Mouse (Mus musculus): Measurements from ENCODE around the gene Traf5.

The Traf5 gene

DNA sequence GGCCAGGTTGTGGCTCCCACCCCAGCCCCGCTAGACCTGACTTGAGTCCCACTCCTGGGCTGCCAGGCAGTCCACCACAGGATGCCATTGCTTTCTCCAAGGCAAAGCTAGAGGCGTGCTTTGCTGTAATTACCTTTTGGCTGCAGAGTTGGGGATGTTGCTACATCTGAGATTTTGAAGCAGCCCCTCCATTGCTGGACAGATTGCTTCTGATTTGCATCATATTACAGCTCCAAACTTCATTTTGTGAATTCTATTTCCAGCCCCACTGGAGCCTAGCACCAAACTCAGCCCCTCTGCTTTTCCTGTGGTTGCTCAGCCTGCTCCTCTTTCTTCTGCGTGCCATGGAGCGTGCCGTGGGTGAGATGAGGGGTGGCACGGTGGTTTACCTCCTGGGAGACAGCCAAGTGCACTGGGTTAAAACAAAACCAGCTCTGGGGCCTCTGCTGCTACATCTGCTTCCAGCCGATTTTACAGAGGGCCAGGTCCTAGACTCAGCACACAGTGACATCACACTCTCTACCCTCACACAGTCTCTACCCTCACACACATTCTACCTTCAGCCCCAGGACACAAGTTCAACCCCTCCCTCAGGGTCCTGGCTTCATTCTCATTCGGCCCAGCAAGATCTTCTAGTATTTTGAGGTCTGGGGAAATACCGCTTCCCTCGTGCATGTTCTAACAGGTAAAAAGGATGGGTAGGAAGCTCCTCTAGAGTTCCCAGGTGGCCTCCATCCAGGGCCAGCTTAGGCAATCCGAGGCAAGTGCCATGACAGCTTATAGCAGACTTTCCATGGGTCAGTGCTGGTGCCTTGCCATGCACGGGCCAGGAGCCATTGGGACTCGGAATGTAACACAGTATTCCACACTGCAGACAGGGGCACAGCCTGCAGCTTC is 117.6 kb downstream of the Traf5 start:
- DNase-seq (ENCODE audit: low spot score in 2 of 2): no peak

DNA sequence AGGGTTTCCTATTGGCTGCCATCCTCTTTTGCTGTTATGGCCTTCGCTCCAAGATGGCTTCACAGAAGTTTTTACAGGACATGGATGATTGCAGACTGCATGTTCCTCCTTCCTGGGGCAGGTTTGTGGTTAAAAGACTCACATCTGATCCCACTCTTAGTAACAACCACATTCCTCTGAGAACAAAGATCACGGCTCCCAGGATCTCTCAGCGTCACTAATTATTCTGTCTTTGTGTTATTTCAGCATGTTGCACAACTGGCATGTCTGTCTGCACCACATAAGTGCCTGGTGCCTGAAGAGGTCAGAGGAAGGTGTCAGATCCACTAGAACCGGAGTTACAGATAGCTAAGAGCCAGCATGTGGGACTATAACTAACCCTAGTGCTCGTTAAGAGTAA is 122.4 kb downstream of the Traf5 start:
- DNase-seq (ENCODE audit: low spot score in 2 of 2): no peak

DNA sequence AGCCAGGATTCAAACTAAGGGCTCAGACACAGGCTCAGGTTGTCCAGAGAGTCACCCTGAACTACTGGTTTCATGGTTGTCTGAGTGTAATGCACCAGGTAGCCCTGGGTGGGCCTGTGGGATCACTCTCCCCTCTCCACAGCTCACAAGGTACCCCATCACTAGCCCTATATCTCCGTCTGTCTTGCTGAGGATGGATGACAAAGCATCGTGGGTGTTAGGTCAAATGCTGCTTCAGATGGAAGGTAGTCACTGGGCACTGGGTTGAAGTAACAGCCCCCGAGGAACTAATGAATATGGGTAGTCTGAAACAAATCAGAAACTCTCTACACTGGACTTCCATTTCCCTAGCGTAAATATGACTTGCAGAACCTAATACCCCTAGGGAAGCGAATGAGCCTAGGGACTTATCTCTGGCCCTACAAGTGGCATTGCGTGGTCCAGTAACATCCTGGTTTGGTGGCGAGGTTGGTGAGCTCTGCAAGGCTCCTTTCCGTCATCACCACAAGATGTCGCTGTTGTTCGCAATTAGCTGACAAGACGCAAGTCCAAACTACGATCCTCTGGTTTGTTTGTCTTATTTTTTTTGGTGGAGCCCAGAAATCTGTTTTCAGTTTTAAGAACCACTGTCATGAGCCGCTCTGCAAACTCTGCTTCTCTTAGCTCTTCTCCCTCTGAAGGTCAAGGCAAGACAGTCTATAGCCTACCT is 127.4 kb downstream of the Traf5 start:
- peak; percentile 34 to 55 for DNase-seq (ENCODE audit: low spot score in 2 of 2)

DNA sequence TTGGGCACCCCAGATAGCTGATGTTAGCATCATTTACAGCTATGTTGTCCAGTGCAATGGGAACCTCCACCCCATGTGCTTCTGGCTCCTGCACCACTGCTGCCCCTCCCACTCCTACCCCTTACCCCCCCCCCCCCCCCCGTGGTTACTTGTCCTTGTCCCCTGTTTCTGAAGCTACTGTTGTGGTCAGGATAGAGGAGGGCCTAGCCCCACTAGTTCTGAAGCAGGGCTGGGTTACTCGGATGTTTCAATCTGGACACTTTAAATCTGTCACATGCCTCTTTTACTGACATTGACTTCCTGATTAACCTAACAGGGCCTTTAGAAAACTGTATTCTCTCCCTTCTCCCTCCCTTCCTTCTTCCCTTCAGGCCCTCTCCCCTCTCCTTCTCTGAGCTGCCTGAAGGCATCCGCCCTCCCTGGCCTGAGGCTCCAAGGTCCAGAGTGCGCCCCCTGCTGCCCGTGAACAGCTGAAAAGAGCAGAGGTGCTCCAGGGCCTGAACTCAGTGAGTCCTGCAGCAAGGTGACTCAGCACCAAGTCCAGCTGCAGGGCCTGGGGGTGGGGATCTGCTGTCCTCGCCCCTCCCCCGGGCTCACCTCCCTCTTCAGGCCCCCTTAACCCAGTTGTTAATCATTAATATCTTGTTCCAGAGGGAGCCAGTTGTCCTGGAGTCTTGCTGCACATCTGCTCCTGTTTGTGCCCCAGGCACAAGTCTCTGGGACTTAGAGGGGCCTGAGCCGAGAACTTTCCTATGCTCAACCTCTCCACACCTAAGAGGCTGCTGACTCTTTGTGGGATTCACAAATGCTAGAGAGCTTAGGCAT is 128.2 kb downstream of the Traf5 start:
- DNase-seq (ENCODE audit: low spot score in 2 of 2): peak; percentile 50 to 72

DNA sequence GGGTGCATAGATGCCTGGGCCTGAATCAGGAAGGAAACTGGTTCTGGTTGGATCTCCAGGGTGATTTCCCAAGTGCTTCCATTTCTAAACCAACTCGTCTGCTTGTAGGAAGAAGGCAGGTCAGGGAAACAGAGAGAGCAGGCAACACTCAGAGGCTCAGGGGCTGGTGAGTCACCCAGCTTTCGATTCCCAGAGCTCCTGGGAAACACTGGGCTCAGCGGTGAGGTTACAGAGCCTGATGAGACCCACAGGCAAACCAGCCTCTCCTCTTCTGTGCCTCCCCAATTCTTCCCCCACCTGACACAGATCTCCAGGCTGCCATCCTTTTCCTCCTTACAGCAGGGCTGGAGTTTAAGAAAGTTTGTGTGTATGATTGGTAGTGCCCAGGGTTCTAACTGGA is 128.9 kb downstream of the Traf5 start:
- no peak for DNase-seq (ENCODE audit: low spot score in 2 of 2)

DNA sequence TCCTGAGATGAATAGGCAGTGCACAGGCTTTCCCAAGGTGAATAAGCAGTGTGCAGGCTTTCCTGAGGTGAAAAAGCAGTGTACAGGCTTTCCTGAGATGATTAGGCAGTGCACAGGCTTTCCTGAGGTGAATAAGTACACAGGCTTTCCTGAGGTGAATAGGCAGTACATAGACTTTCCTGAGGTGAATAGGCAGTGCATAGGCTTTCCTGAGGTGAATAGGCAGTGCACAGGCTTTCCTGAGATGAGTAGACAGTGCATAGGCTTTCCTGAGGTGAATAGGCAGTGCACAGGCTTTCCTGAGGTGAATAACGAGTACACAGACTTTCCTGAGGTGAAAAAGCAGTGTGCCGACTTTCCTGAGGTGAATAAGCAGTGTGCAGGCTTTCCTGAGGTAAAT is 131.4 kb downstream of the Traf5 start:
- DNase-seq (ENCODE audit: low spot score in 2 of 2): no peak

DNA sequence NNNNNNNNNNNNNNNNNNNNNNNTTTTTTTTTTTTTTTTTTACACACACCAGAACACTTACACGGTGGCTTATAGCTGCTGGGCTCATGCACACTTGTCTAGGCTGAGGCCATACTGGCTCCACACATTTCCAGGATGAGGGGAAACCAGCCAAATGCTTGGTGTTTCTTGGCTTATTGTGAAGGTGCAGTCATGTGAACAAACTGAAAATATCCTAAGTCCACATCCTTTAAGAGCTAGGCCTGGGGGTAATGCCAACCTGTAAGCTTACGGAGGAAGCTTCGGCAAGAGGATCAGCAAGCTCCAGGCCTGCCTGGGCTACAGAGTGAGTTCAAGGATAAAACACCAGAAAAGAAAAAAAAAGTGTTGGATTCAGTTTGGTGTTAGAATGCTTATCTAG is 135.0 kb downstream of the Traf5 start:
- no peak for DNase-seq (ENCODE audit: low spot score in 2 of 2)

DNA sequence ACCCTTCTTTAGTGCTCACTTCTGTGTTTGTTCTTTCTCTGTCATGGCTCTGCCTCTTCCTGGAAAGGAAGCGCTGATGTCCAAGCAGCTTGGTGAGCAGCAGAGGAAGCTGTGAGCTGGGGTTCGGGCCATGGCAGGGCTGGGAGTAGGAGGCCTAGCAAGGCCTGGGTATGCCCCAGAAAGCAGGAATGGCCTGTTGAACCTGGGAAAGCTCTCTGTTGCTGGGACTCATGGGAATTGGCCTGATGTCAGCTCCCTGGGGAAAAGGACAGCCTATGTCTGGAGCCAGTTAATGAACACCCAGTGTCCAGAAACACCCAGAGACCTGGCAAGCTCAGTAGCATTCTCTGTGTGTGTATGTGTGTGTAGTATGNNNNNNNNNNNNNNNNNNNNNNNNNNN is 135.5 kb downstream of the Traf5 start:
- DNase-seq (ENCODE audit: low spot score in 2 of 2): no peak

DNA sequence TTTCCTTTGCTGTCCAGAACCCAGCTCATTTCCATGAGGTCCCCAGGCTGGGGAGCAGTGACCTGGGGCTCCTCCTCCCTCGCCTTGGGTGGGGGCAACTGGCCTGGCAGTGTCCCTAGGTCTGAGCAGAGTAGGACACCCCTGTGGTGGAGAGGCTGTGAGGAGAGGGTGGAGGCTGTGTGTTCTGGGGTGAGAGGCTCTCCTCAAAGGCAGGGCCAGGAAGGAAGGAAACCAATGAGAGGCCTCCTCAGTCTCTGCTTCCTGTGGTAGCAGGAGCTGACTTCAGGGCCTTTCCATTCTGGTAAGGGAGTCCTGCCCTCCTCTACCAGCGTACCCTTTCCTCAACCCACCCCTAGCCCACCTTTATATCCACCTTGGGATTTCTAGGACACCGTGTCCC is 136.1 kb downstream of the Traf5 start:
- no peak for DNase-seq (ENCODE audit: low spot score in 2 of 2)

DNA sequence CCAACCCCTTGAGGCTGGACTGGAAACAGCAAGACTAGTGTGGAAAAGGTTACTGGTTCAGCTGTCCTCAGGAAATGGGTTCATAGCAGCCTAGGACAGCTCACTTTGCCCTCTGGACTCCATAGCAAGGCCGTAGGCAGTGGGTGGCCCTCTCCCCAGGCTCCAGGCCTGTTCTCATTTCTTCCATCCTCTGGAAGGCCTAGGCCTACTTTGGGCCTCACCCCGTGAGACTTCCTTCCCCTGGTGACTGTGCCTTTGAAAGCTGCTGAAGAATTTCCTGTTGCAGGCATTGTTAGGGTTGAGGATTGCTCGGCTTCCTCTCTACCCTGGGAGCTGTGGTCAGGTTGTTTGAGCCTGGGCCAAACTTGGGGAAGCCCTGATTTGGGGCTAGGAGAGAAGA is 137.3 kb downstream of the Traf5 start:
- no peak for DNase-seq (ENCODE audit: low spot score in 2 of 2)

DNA sequence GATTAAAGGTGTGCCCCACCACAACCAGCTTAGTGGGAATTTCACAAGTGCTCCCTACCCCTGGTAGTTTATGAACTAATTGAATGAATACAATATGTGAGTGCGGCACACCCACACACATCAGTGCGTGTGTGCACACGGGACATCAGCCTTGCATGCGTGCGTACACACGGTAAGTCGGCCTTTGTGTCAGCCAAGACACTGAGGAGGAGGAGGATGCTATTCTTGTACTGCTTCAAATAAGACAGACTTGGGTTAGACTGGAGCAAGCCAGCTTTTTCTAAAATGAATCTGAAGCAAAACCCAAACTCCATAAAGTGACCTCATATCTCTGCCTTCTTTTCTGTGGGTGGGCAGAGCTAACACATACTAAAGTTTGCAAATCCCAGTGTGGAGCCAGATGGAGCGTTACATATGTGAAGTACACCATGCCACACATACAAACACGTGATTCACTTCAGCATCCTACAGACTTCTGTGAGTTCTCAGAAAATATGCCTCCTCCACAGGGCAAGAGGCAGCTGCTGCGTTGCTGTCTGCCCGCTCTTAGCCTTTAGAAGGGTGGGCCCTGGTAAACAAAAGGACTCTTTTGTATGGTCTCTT is 139.5 kb downstream of the Traf5 start:
- peak; percentile 67 to 81 for DNase-seq (ENCODE audit: low spot score in 2 of 2)

DNA sequence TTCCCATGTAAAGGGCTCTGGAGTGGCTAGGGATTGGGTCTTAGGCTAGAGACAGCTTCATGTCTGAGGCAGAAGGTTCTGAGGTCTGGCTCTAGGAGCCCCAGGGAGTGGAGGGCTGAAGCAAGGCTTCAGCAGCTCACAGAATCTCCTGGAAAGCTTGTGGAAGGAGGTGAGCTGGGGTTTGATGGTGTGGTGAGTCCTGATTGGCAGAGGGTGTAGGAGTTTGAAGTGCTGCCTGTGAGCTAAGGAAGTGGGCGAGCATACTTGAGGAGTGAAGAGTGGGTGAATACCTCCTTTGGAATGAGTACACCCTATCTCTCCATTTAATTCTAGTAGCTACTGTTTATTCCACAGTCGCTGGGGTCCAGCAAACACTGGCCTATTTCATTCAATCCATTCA is 141.7 kb downstream of the Traf5 start:
- peak in 1 of 2 experiments; percentile 54 for DNase-seq (ENCODE audit: low spot score in 2 of 2)

DNA sequence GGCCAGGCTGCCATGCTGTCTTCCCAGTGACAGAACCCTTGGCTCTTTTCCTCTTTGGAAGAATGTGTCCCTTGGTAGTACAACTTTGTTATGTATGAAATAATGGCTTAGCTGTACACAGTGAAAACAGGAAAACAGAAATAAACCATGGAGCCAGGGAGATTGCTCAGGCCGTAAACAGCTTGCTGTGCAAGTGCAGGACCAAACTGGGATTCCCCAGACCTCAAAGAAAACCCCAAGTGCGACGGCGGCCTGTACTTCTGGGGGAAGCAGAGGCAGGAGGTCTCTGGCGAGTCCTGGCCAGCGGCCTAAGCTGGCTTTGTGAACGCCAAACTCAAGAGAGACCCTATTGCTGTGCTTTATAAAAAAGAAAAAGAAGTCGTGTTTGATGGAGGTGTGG is 143.8 kb downstream of the Traf5 start:
- DNase-seq (ENCODE audit: low spot score in 2 of 2): no peak

DNA sequence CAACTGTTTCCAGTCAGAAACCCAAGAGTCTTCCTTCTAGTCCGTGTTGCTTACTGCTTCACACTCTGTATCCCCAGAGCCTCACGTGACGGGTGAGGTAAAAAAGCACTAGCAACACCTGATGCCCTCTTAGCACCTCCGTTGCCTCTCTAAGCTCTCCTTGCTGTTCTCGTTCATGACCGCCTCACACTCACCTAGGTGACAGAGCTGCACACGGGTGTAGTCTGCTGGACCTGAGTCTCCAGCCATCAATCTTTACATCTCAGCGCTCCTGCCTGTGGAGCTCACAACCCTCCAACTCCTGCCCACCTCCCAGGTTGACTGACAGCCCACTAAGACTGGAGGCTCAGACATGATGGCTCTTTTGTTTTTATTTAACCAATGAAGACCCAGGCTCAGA is 144.6 kb downstream of the Traf5 start:
- no peak for DNase-seq (ENCODE audit: low spot score in 2 of 2)
